Mouse (Mus musculus): ENCODE results near the gene Tnfrsf8. TPM values are rescaled to one million over a fixed set of nuclear protein-coding genes. Genes with fewer than 3 reads are reported as not detected.

The Tnfrsf8 gene
- 10 to 100 TPM in 1 of 2 experiments, under 1 TPM in 1; 0.13 to 11.9 TPM for polyA plus RNA-seq (2017; shearing (Covaris generic))

GRCm38 (mm10) chr4:145314836-145315467 lies at the start of gene Tnfrsf8:
Gene Tnfrsf8 (minus strand): TSS chr4:145315164.

DNA sequence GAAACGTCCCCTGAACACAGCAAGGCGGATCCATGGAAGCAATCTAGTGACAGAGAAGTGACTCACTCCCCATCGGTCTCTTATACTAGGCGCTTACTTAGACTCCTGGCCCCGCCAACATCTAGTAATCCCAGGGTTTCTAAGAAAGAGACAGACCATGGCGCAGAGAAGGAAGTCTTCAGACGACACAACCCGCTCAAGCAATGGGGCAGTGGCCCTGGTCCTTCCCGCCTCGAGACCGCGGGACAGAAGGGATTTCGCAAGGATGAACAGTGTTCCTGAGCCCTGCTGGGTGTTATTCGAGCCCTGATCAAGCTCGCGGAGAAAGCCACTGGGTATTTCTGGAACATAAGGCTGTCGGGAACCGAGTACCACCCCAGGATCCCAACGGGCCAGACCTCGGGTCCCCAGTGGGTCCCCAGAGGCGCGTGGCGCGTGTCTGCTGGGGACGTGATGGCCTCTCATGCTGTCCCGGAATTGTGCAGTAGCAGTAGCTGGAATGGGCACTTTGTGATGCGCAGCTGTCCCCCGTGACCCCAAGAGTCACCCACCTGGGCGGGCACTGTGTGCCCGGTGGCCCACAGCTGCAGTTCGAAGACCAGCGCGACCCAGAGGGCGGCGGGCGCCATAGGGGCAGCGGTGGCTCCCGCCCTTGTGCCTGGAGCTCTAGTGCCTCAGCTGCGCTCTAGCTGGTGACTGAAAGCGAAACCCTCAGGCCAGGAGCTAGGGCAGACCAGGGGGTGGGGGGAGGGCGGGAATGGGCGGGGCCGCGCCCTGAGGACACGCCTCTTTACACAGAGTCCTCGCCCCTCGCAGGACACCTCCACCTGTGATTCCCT lies 68.6 kb downstream of the Tnfrsf8 start, which contains the start of gene Tnfrsf1b:
Gene Tnfrsf1b (minus strand): TSS at position 698 of the 839 bp plus-strand sequence.

Other genes starting within 250 kb of the Tnfrsf8 start
- 1 to 10 TPM; 4.2 to 5.1 TPM for gene Vps13d, start 120.2 kb downstream of the Tnfrsf8 start, polyA plus RNA-seq (2017; shearing (Covaris generic))
- 100 to 1,000 TPM; 105 to 459 TPM for gene Tnfrsf1b, start 68.3 kb downstream of the Tnfrsf8 start, polyA plus RNA-seq (2017; shearing (Covaris generic))
- gene Zfp990, start 195.6 kb upstream of the Tnfrsf8 start, polyA plus RNA-seq (2017; shearing (Covaris generic)), result 1 to 10 TPM in 1 of 2 experiments, under 1 TPM in 1; 0.25 to 5.4 TPM